Mouse (Mus musculus) right cerebral cortex, postnatal 14 days (tissue): Measurements from ENCODE around the gene Det1.

Experiments used
- DNase-seq: peaks from one replicate; pipeline ENCODE4 v3.0.0; 2022

Gene Det1

DNA sequence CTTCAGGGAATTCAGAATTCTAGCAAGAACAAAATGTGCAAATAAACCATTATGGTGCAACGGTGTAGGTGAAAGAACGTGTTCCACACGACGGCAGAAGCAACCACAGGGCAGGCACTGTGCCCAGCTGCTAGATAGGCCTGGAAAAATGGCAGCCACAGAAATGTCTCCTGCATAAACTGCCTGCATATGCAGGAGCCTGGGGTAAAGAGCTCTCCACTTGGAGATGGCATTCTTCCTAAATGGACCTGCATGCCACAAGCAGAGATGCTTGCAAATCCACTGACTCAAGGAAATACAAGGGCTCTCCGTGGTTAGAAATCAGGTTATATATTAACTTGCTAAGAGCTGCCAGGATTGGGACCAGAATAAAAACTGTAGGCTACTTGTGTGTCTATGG lies 68.3 kb downstream of the Det1 start:
- no peak for DNase-seq
